8 mouse cellular contexts compared by ENCODE assay signal in genomic region chr5:142823096-142824062, GRCm38 (mm10). TPM values are rescaled to one million over a fixed set of nuclear protein-coding genes. Genes with fewer than 3 reads are reported as not detected.
DNase-seq lines count a peak whose midpoint lies in the region; ATAC-seq and TF ChIP-seq lines count a peak whose summit lies in the region.

No protein-coding gene starts in this region.

- no peaks in the 10 kb centered on the region for H3K4me1 ChIP-seq in CH12.LX (ENCODE audit: control insufficient read depth in 1 of 2, insufficient read depth in 2 of 2)
- H3K4me1 ChIP-seq in forebrain, embryonic 13.5 days, result peaks cover 31% of the 10 kb centered on the region
- peaks cover 18% of the 10 kb centered on the region for H3K4me1 ChIP-seq in heart, embryonic 16.5 days (ENCODE audit: control insufficient read depth, insufficient read depth, low read length)
- H3K4me1 ChIP-seq in liver, embryonic 15.5 days (replicated peaks), result peaks cover 18% of the 10 kb centered on the region
- H3K4me1 ChIP-seq in neural tube, embryonic 13.5 days (replicated peaks), result peaks cover 43% of the 10 kb centered on the region

- no peak overlapping the region for H3K4me2 ChIP-seq in CH12.LX (ENCODE audit: insufficient read depth, low read depth, poor library complexity, severe bottlenecking)
- peak overlapping the region; percentile 75 for H3K4me2 ChIP-seq in forebrain, embryonic 13.5 days
- H3K4me2 ChIP-seq in heart, embryonic 16.5 days (ENCODE audit: low read depth, low read length), result peak overlapping the region; percentile 78
- peak overlapping the region; percentile 68 for H3K4me2 ChIP-seq in liver, embryonic 15.5 days
- H3K4me2 ChIP-seq in neural tube, embryonic 13.5 days, result peak overlapping the region; percentile 99

- TF ChIP-seq RAD21 in CH12.LX (IDR thresholded peaks at IDR 0.05; ENCODE audit: low read depth, low read length), result no peak

- no peak for TF ChIP-seq CTCF in CH12.LX (conservative IDR thresholded peaks at IDR 0.05 in 1 of 2, IDR thresholded peaks at IDR 0.05 in 1 of 2; ENCODE audit: low read depth in 2 of 2, low read length in 2 of 2)

- H3K36me3 ChIP-seq in CH12.LX (replicated peaks in 1 of 2; ENCODE audit: control insufficient read depth in 1 of 2, insufficient read depth in 1 of 2, low read length in 1 of 2), result no peaks in the 10 kb centered on the region
- no peaks in the 10 kb centered on the region for H3K36me3 ChIP-seq in forebrain, embryonic 13.5 days (ENCODE audit: poor library complexity, severe bottlenecking)
- H3K36me3 ChIP-seq in heart, embryonic 16.5 days (ENCODE audit: control insufficient read depth, insufficient read depth), result no peaks in the 10 kb centered on the region
- H3K36me3 ChIP-seq in liver, embryonic 15.5 days (replicated peaks), result no peaks in the 10 kb centered on the region
- no peaks in the 10 kb centered on the region for H3K36me3 ChIP-seq in neural tube, embryonic 13.5 days

- DNase-seq in CH12.LX (ENCODE audit: extremely low read depth), result no peak
- DNase-seq in kidney, postnatal 25 days, result peak; percentile 92 to 96
- DNase-seq in urinary bladder, postnatal 25 days (ENCODE audit: low spot score), result peak; percentile 80

- in situ Hi-C loops in CH12.LX (cut with MboI; ENCODE audit: low pct_ligation_motif_present, low pct_unique_long_range_greater_than_20kb, low sequenced_read_pairs), result no loop called here

- H3K9me3 ChIP-seq in CH12.LX (replicated peaks; ENCODE audit: low read length), result peaks cover 2% of the 10 kb centered on the region
- no peaks in the 10 kb centered on the region for H3K9me3 ChIP-seq in forebrain, embryonic 13.5 days (replicated peaks)
- H3K9me3 ChIP-seq in heart, embryonic 16.5 days (replicated peaks; ENCODE audit: control insufficient read depth, low read length), result no peaks in the 10 kb centered on the region
- no peaks in the 10 kb centered on the region for H3K9me3 ChIP-seq in liver, embryonic 15.5 days (replicated peaks)
- no peaks in the 10 kb centered on the region for H3K9me3 ChIP-seq in neural tube, embryonic 13.5 days

- no peak for TF ChIP-seq POLR2A in CH12.LX (IDR thresholded peaks at IDR 0.05; ENCODE audit: low read depth, low read length)

- ATAC-seq in cerebellum, adult (ENCODE audit: insufficient number of reproducible peaks, low FRiP score, low TSS enrichment), result peak; percentile 31; the same call in 1 of the 2 replicates
- peak; percentile 48; the same call in 1 of the 2 replicates for ATAC-seq in forebrain, embryonic 13.5 days
- ATAC-seq in heart, embryonic 16.5 days (replicated peaks; ENCODE audit: extremely low read depth, insufficient read depth, low FRiP score), result peak; percentile 68
- ATAC-seq in liver, embryonic 15.5 days (ENCODE audit: insufficient read depth), result peak; percentile 21; the same call in 1 of the 2 replicates
- peak; percentile 13 for ATAC-seq in neural tube, embryonic 13.5 days (ENCODE audit: low read depth)

- 7% methylated on average over 30 of the region's 31 CpGs for WGBS in forebrain, embryonic 13.5 days
- 9% methylated on average over 31 of the region's 31 CpGs for WGBS in heart, embryonic 16.5 days
- 19% methylated on average over 31 of the region's 31 CpGs for WGBS in liver, embryonic 15.5 days (ENCODE audit: insufficient replicate concordance)
- 5% methylated on average over 31 of the region's 31 CpGs for WGBS in neural tube, embryonic 13.5 days

- no peak overlapping the region for H3K4me3 ChIP-seq in CH12.LX (replicated peaks in 1 of 3; ENCODE audit: low read depth in 2 of 3, low read length in 2 of 3, poor library complexity in 1 of 3)
- H3K4me3 ChIP-seq in forebrain, embryonic 13.5 days, result peak overlapping the region; percentile 99
- H3K4me3 ChIP-seq in heart, embryonic 16.5 days (ENCODE audit: low read length), result peak overlapping the region; percentile 79
- peak overlapping the region; percentile 63 for H3K4me3 ChIP-seq in liver, embryonic 15.5 days (replicated peaks)
- H3K4me3 ChIP-seq in neural tube, embryonic 13.5 days, result peak overlapping the region; percentile 97

- H3K79me2 ChIP-seq in CH12.LX (replicated peaks; ENCODE audit: control insufficient read depth, extremely low read depth, insufficient read depth, poor library complexity, severe bottlenecking), result no peaks in the 10 kb centered on the region

- dilution Hi-C loops in CH12.LX (cut with MboI; ENCODE audit: extremely low pct_ligation_motif_present, extremely low pct_unique_long_range_greater_than_20kb, low sequenced_read_pairs), result no loop called here

- H3K9ac ChIP-seq in CH12.LX (ENCODE audit: insufficient read depth, low read depth), result no peak overlapping the region
- H3K9ac ChIP-seq in forebrain, embryonic 13.5 days, result peak overlapping the region; percentile 100
- H3K9ac ChIP-seq in heart, embryonic 16.5 days (ENCODE audit: low read length), result peak overlapping the region; percentile 100
- peak overlapping the region; percentile 3; the same call in 1 of the 2 replicates for H3K9ac ChIP-seq in liver, embryonic 15.5 days
- peak overlapping the region; percentile 100 for H3K9ac ChIP-seq in neural tube, embryonic 13.5 days

- H3K27ac ChIP-seq in CH12.LX (ENCODE audit: insufficient read depth, low read depth), result no peak overlapping the region
- H3K27ac ChIP-seq in forebrain, embryonic 13.5 days, result peak overlapping the region; percentile 100
- peak overlapping the region; percentile 100 for H3K27ac ChIP-seq in heart, embryonic 16.5 days (ENCODE audit: low read length)
- H3K27ac ChIP-seq in liver, embryonic 15.5 days (replicated peaks), result peak overlapping the region; percentile 86
- H3K27ac ChIP-seq in neural tube, embryonic 13.5 days (replicated peaks), result peak overlapping the region; percentile 100

- no peak for TF ChIP-seq EP300 in CH12.LX (IDR thresholded peaks at IDR 0.05; ENCODE audit: low read length)

- H3K27me3 ChIP-seq in CH12.LX (replicated peaks), result peaks cover 56% of the 10 kb centered on the region
- H3K27me3 ChIP-seq in forebrain, embryonic 13.5 days, result no peaks in the 10 kb centered on the region
- no peaks in the 10 kb centered on the region for H3K27me3 ChIP-seq in heart, embryonic 16.5 days (ENCODE audit: control insufficient read depth, insufficient read depth, low read length)
- peaks cover 82% of the 10 kb centered on the region for H3K27me3 ChIP-seq in liver, embryonic 15.5 days
- H3K27me3 ChIP-seq in neural tube, embryonic 13.5 days, result no peaks in the 10 kb centered on the region

TF ChIP-seq in CH12.LX, 34 proteins besides CTCF, POLR2A, EP300 and RAD21:
- TF ChIP-seq BHLHE40 (IDR thresholded peaks at IDR 0.05; ENCODE audit: low read depth, low read length) (0 out of 2 replicates have a peak, but pooled peaks have one; percentile 13), JUN (IDR thresholded peaks at IDR 0.05; ENCODE audit: insufficient read depth, low read depth, low read length) (no peak)

RNA-seq across cellular contexts. Expression of gene Tnrc18, which starts 5.9 kb away (rescaled TPM):
- total RNA-seq in CH12.LX (2012; rRNA removed), result 5.2 and 5.4 TPM in 2 replicates
- total RNA-seq in CH12.LX (2014; rRNA removed), result 0.71 and 0.80 TPM in 2 replicates
- polyA plus RNA-seq in CH12.LX (2012; ENCODE audit: insufficient read length, low read depth), result 7.7 and 8.0 TPM in 2 replicates
- polyA plus RNA-seq in forebrain, embryonic 13.5 days (2015; fragmentation: Nextera tagmentation; extraction: Ambion mirVana), result 34.7 and 35.9 TPM in 2 replicates
- polyA plus RNA-seq in heart, embryonic 16.5 days (2015; fragmentation: Nextera tagmentation; extraction: Ambion mirVana), result 17.6 and 18.6 TPM in 2 replicates
- polyA plus RNA-seq in liver, embryonic 15.5 days (2015; fragmentation: Nextera tagmentation; extraction: Ambion mirVana), result 3.4 and 3.7 TPM in 2 replicates
- polyA plus RNA-seq in neural tube, embryonic 13.5 days (2015; fragmentation: Nextera tagmentation; extraction: Ambion mirVana), result 30.3 and 31.1 TPM in 2 replicates

Comparison
In these comparisons a context has a peak if more than half of its experiments do, and no peak if none do; other contexts are left out.
1. H3K4me3 ChIP-seq: peak in forebrain, embryonic 13.5 days (single experiment), heart, embryonic 16.5 days (single experiment), liver, embryonic 15.5 days (single experiment) and neural tube, embryonic 13.5 days (single experiment); none in CH12.LX (0 of 3).
2. ATAC-seq: peak in every context shown above with its lines; median percentile 68 in heart, embryonic 16.5 days; 48 in forebrain, embryonic 13.5 days; 31 in cerebellum, adult; 21 in liver, embryonic 15.5 days; 13 in neural tube, embryonic 13.5 days.